Mouse (Mus musculus): ENCODE data around the gene Mcm6.

DNA sequence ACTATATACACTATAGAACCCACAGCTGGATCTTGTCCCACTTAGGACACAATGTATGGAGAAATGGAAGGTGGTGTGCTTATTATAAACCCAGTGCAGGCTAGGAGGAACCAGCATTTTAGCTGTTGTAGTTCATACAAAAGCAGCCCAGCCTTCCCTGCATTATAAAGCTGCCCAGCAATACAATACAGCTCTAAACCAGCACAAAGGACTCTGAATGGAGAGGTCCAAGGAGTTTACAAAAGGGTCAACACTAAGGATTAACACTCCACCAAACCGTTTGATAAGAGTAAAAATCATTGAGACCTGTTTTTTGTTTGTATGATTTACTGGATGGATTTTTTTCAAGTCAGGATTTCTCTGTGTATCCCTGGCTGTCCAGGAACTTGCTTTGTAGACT lies 47.4 kb upstream of the Mcm6 start:
- TF ChIP-seq CTCF (IDR thresholded peaks at IDR 0.05; ENCODE audit: low read depth, low read length) (no peak), POLR2A (IDR thresholded peaks at IDR 0.05; ENCODE audit: insufficient read depth, low read length) (no peak)

Data from ES-Bruce4 (cell line).